Mouse (Mus musculus) gastrocnemius, adult 18-20 months (tissue): Measurements from ENCODE around the gene Gata2. TPM values are rescaled to one million over a fixed set of nuclear protein-coding genes. Genes with fewer than 3 reads are reported as not detected.

Experiments
- DNase-seq: peaks from one replicate; pipeline ENCODE4 v3.0.0; 2021; ENCODE audit warnings: low spot score
- total RNA-seq, 2 experiments: library from RNA; stranded (reverse); gene quantifications; 2 replicates each; pipeline ENCODE4 v1.2.3; 2021

Gata2 gene
- total RNA-seq, 2 experiments from 2014 or later = 5.7 to 6.6 TPM

GRCm38 (mm10) chr6:88194053-88194977 is 624 bp downstream of the Gata2 start:
- no peak for DNase-seq

GRCm38 (mm10) chr6:88194978-88195325 is 1.3 kb downstream of the Gata2 start:
- no peak for DNase-seq

GRCm38 (mm10) chr6:88196054-88196732 is 2.5 kb downstream of the Gata2 start:
- DNase-seq = no peak

- no peak for DNase-seq
These were observed 3.1 kb downstream of the Gata2 start for GRCm38 (mm10) chr6:88196733-88197312.

GRCm38 (mm10) chr6:88197313-88198069 is 3.8 kb downstream of the Gata2 start:
- no peak for DNase-seq

- DNase-seq = peak; percentile 73
These were observed 4.6 kb downstream of the Gata2 start for GRCm38 (mm10) chr6:88198070-88198940.

- no peak for DNase-seq
These were observed 5.5 kb downstream of the Gata2 start for GRCm38 (mm10) chr6:88199001-88199717.

GRCm38 (mm10) chr6:88199718-88200692 is 6.3 kb downstream of the Gata2 start:
- no peak for DNase-seq

GRCm38 (mm10) chr6:88200693-88201609 is 7.3 kb downstream of the Gata2 start:
- no peak for DNase-seq

GRCm38 (mm10) chr6:88201926-88202700 is 8.4 kb downstream of the Gata2 start:
- DNase-seq = no peak

- no peak for DNase-seq
These were observed 9.4 kb downstream of the Gata2 start for GRCm38 (mm10) chr6:88202921-88203690.

- DNase-seq = no peak
These were observed 10.2 kb downstream of the Gata2 start for GRCm38 (mm10) chr6:88203791-88204405.

GRCm38 (mm10) chr6:88204531-88205385 is 11.1 kb downstream of the Gata2 start:
- no peak for DNase-seq

- DNase-seq = no peak
These were observed 11.7 kb downstream of the Gata2 start for GRCm38 (mm10) chr6:88205386-88205700.

GRCm38 (mm10) chr6:88205937-88206336 is 12.2 kb downstream of the Gata2 start:
- no peak for DNase-seq
